Mouse (Mus musculus): Measurements from ENCODE around the gene Acvr1b. TPM values are rescaled to one million over a fixed set of nuclear protein-coding genes. Genes with fewer than 3 reads are reported as not detected.
A peak's percentile ranks its signal among the peaks of the same experiment; 100 is the strongest.

The Acvr1b gene
- total RNA-seq, 2 experiments from 2014 or later: 16.2 to 17.0 TPM

- DNase-seq (ENCODE audit: low spot score in 2 of 2): no peak
Measured at GRCm38 (mm10) chr15:101196961-101197360, 23.1 kb downstream of the Acvr1b start.

- DNase-seq (ENCODE audit: low spot score in 2 of 2): no peak
Measured at GRCm38 (mm10) chr15:101197497-101198179, 23.8 kb downstream of the Acvr1b start.

GRCm38 (mm10) chr15:101198218-101198617 lies 24.4 kb downstream of the Acvr1b start:
- DNase-seq (ENCODE audit: low spot score in 2 of 2): peak in 1 of 2 experiments; percentile 63

- no peak for DNase-seq (ENCODE audit: low spot score in 2 of 2)
Measured at GRCm38 (mm10) chr15:101198850-101199249, 25.0 kb downstream of the Acvr1b start.

GRCm38 (mm10) chr15:101200777-101201295 lies 27.0 kb downstream of the Acvr1b start:
- no peak for DNase-seq (ENCODE audit: low spot score in 2 of 2)

GRCm38 (mm10) chr15:101201414-101201813 lies 27.5 kb downstream of the Acvr1b start:
- no peak for DNase-seq (ENCODE audit: low spot score in 2 of 2)

- DNase-seq (ENCODE audit: low spot score in 2 of 2): no peak
Measured at GRCm38 (mm10) chr15:101203673-101204072, 29.8 kb downstream of the Acvr1b start.

GRCm38 (mm10) chr15:101204781-101205180 lies 30.9 kb downstream of the Acvr1b start:
- DNase-seq (ENCODE audit: low spot score in 2 of 2): no peak

GRCm38 (mm10) chr15:101210228-101210627 lies 36.4 kb downstream of the Acvr1b start:
- peak in 1 of 2 experiments; percentile 53 for DNase-seq (ENCODE audit: low spot score in 2 of 2)

GRCm38 (mm10) chr15:101210998-101211613 lies 37.2 kb downstream of the Acvr1b start:
- no peak for DNase-seq (ENCODE audit: low spot score in 2 of 2)

- DNase-seq (ENCODE audit: low spot score in 2 of 2): peak in 1 of 2 experiments; percentile 41
Measured at GRCm38 (mm10) chr15:101212435-101212834, 38.6 kb downstream of the Acvr1b start.

- DNase-seq (ENCODE audit: low spot score in 2 of 2): no peak
Measured at GRCm38 (mm10) chr15:101215136-101215535, 41.3 kb downstream of the Acvr1b start.

- no peak for DNase-seq (ENCODE audit: low spot score in 2 of 2)
Measured at GRCm38 (mm10) chr15:101216036-101216435, 42.2 kb downstream of the Acvr1b start.

GRCm38 (mm10) chr15:101220905-101221297 lies 47.0 kb downstream of the Acvr1b start:
- no peak for DNase-seq (ENCODE audit: low spot score in 2 of 2)

- peak; percentile 78 to 89 for DNase-seq (ENCODE audit: low spot score in 2 of 2)
Measured at GRCm38 (mm10) chr15:101221298-101222104, 47.6 kb downstream of the Acvr1b start.

- no peak for DNase-seq (ENCODE audit: low spot score in 2 of 2)
Measured at GRCm38 (mm10) chr15:101222897-101223482, 49.1 kb downstream of the Acvr1b start.

- no peak for DNase-seq (ENCODE audit: low spot score in 2 of 2)
Measured at GRCm38 (mm10) chr15:101223596-101223995, 49.7 kb downstream of the Acvr1b start.

- peak; percentile 87 to 92 for DNase-seq (ENCODE audit: low spot score in 2 of 2)
Measured at GRCm38 (mm10) chr15:101224006-101224906, 50.4 kb downstream of the Acvr1b start, which contains the start of gene Grasp. TSS of gene Grasp (plus strand) at chr15:101224188.

- peak in 1 of 2 experiments; percentile 26 for DNase-seq (ENCODE audit: low spot score in 2 of 2)
Measured at GRCm38 (mm10) chr15:101224977-101225376, 51.1 kb downstream of the Acvr1b start.

GRCm38 (mm10) chr15:101227971-101228370 lies 54.1 kb downstream of the Acvr1b start:
- DNase-seq (ENCODE audit: low spot score in 2 of 2): peak; percentile 68 to 83
